Mouse (Mus musculus): ENCODE measurements around the gene Slc35g1. TPM values are rescaled to one million over a fixed set of nuclear protein-coding genes. Genes with fewer than 3 reads are reported as not detected.

Gene Slc35g1
- total RNA-seq, 1 experiment: 36.3 TPM

- no peak for TF ChIP-seq CHD2 (IDR thresholded peaks at IDR 0.05; ENCODE audit: low read depth, low read length)
- TF ChIP-seq ZC3H11A (IDR thresholded peaks at IDR 0.05; ENCODE audit: borderline replicate concordance, low read depth, low read length): no peak
- TF ChIP-seq MAFK (IDR thresholded peaks at IDR 0.05; ENCODE audit: insufficient read depth, low read depth, low read length): no peak
- no peak for TF ChIP-seq ZNF384 (IDR thresholded peaks at IDR 0.05; ENCODE audit: low read depth, low read length)
- no peak for TF ChIP-seq HCFC1 (IDR thresholded peaks at IDR 0.05; ENCODE audit: borderline replicate concordance, insufficient read depth, low read length)
- Histone ChIP-seq H3K4me3 (ENCODE audit: insufficient read depth in 1 of 2, low read depth in 1 of 2, low read length in 2 of 2, poor library complexity in 1 of 2, severe bottlenecking in 1 of 2) (no peak overlapping the region), H3K9me3 (ENCODE audit: control insufficient read depth, insufficient read depth, low read depth, low read length) (no peaks in the 10 kb centered on the region), H3K36me3 (ENCODE audit: control insufficient read depth, insufficient read depth, low read length, poor library complexity, severe bottlenecking) (no peaks in the 10 kb centered on the region), H3K27ac (ENCODE audit: insufficient read depth, low read depth, low read length, poor library complexity, severe bottlenecking) (no peak overlapping the region), H3K9ac (ENCODE audit: insufficient read depth, low read depth, low read length, poor library complexity, severe bottlenecking) (no peak overlapping the region), H3K4me1 (ENCODE audit: control insufficient read depth in 2 of 2, insufficient read depth in 2 of 2, low read length in 2 of 2, poor library complexity in 1 of 2) (peaks cover 0 to 1% of the 10 kb centered on the region in 2 experiments; a peak in 1 of 4 replicates)
- in situ Hi-C loops (cut with MboI; ENCODE audit: low sequenced_read_pairs in 2 of 2, unreplicated experiment in 2 of 2): no loop called here
- DNase-seq (ENCODE audit: low read depth, low spot score): no peak
Observed at GRCm38 (mm10) chr19:38363358-38363757, 32.4 kb upstream of the Slc35g1 start.

GRCm38 (mm10) chr19:38363879-38364659 is 31.7 kb upstream of the Slc35g1 start:
- H3K27ac ChIP-seq (ENCODE audit: insufficient read depth, low read depth, low read length, poor library complexity, severe bottlenecking): no peak overlapping the region
- H3K9me3 ChIP-seq (ENCODE audit: control insufficient read depth, insufficient read depth, low read depth, low read length): no peaks in the 10 kb centered on the region
- peaks cover 0 to 1% of the 10 kb centered on the region in 2 experiments; a peak in 1 of 4 replicates for H3K4me1 ChIP-seq (ENCODE audit: control insufficient read depth in 2 of 2, insufficient read depth in 2 of 2, low read length in 2 of 2, poor library complexity in 1 of 2)
- DNase-seq (ENCODE audit: low read depth, low spot score): no peak
- no peaks in the 10 kb centered on the region for H3K36me3 ChIP-seq (ENCODE audit: control insufficient read depth, insufficient read depth, low read length, poor library complexity, severe bottlenecking)
- TF ChIP-seq CHD2 (IDR thresholded peaks at IDR 0.05; ENCODE audit: low read depth, low read length) (no peak), HCFC1 (IDR thresholded peaks at IDR 0.05; ENCODE audit: borderline replicate concordance, insufficient read depth, low read length) (no peak), ZC3H11A (IDR thresholded peaks at IDR 0.05; ENCODE audit: borderline replicate concordance, low read depth, low read length) (no peak), MAFK (IDR thresholded peaks at IDR 0.05; ENCODE audit: insufficient read depth, low read depth, low read length) (no peak)
- no peak overlapping the region for H3K4me3 ChIP-seq (ENCODE audit: insufficient read depth in 1 of 2, low read depth in 1 of 2, low read length in 2 of 2, poor library complexity in 1 of 2, severe bottlenecking in 1 of 2)
- no peak overlapping the region for H3K9ac ChIP-seq (ENCODE audit: insufficient read depth, low read depth, low read length, poor library complexity, severe bottlenecking)
- in situ Hi-C loops (cut with MboI; ENCODE audit: low sequenced_read_pairs in 2 of 2, unreplicated experiment in 2 of 2): no loop called here

- Histone ChIP-seq H3K9ac (ENCODE audit: insufficient read depth, low read depth, low read length, poor library complexity, severe bottlenecking) (no peak overlapping the region), H3K9me3 (ENCODE audit: control insufficient read depth, insufficient read depth, low read depth, low read length) (no peaks in the 10 kb centered on the region), H3K4me1 (ENCODE audit: control insufficient read depth in 2 of 2, insufficient read depth in 2 of 2, low read length in 2 of 2, poor library complexity in 1 of 2) (peaks cover 0 to 1% of the 10 kb centered on the region in 2 experiments; a peak in 1 of 4 replicates), H3K4me3 (ENCODE audit: insufficient read depth in 1 of 2, low read depth in 1 of 2, low read length in 2 of 2, poor library complexity in 1 of 2, severe bottlenecking in 1 of 2) (no peak overlapping the region), H3K27ac (ENCODE audit: insufficient read depth, low read depth, low read length, poor library complexity, severe bottlenecking) (no peak overlapping the region), H3K36me3 (ENCODE audit: control insufficient read depth, insufficient read depth, low read length, poor library complexity, severe bottlenecking) (no peaks in the 10 kb centered on the region)
- no peak for DNase-seq (ENCODE audit: low read depth, low spot score)
- in situ Hi-C loops (cut with MboI; ENCODE audit: low sequenced_read_pairs in 2 of 2, unreplicated experiment in 2 of 2): no loop called here
- no peak for TF ChIP-seq HCFC1 (IDR thresholded peaks at IDR 0.05; ENCODE audit: borderline replicate concordance, insufficient read depth, low read length)
- TF ChIP-seq ZC3H11A (IDR thresholded peaks at IDR 0.05; ENCODE audit: borderline replicate concordance, low read depth, low read length): no peak
- no peak for TF ChIP-seq ZNF384 (IDR thresholded peaks at IDR 0.05; ENCODE audit: low read depth, low read length)
- TF ChIP-seq CHD2 (IDR thresholded peaks at IDR 0.05; ENCODE audit: low read depth, low read length): no peak
- no peak for TF ChIP-seq MAFK (IDR thresholded peaks at IDR 0.05; ENCODE audit: insufficient read depth, low read depth, low read length)
Observed at GRCm38 (mm10) chr19:38364939-38365614, 30.7 kb upstream of the Slc35g1 start.

GRCm38 (mm10) chr19:38372460-38373102 is 23.2 kb upstream of the Slc35g1 start:
- in situ Hi-C loops (cut with MboI; ENCODE audit: low sequenced_read_pairs in 2 of 2, unreplicated experiment in 2 of 2): no loop called here
- no peak for TF ChIP-seq HCFC1 (IDR thresholded peaks at IDR 0.05; ENCODE audit: borderline replicate concordance, insufficient read depth, low read length)
- TF ChIP-seq CHD2 (IDR thresholded peaks at IDR 0.05; ENCODE audit: low read depth, low read length): no peak
- no peak for TF ChIP-seq ZC3H11A (IDR thresholded peaks at IDR 0.05; ENCODE audit: borderline replicate concordance, low read depth, low read length)
- TF ChIP-seq MAFK (IDR thresholded peaks at IDR 0.05; ENCODE audit: insufficient read depth, low read depth, low read length): no peak
- TF ChIP-seq ZNF384 (IDR thresholded peaks at IDR 0.05; ENCODE audit: low read depth, low read length): no peak

More at GRCm38 (mm10) chr19:38372460-38373102, 23.2 kb upstream of the Slc35g1 start:
- Histone ChIP-seq H3K27ac (ENCODE audit: insufficient read depth, low read depth, low read length, poor library complexity, severe bottlenecking) (no peak overlapping the region), H3K36me3 (ENCODE audit: control insufficient read depth, insufficient read depth, low read length, poor library complexity, severe bottlenecking) (no peaks in the 10 kb centered on the region), H3K4me3 (ENCODE audit: insufficient read depth in 1 of 2, low read depth in 1 of 2, low read length in 2 of 2, poor library complexity in 1 of 2, severe bottlenecking in 1 of 2) (no peak overlapping the region), H3K4me1 (ENCODE audit: control insufficient read depth in 2 of 2, insufficient read depth in 2 of 2, low read length in 2 of 2, poor library complexity in 1 of 2) (peaks cover 0 to 3% of the 10 kb centered on the region in 2 experiments; a peak in 1 of 4 replicates), H3K9ac (ENCODE audit: insufficient read depth, low read depth, low read length, poor library complexity, severe bottlenecking) (0 out of 2 replicates have a peak overlapping the region, but pooled peaks have one; percentile 38), H3K9me3 (ENCODE audit: control insufficient read depth, insufficient read depth, low read depth, low read length) (no peaks in the 10 kb centered on the region)
- no peak for DNase-seq (ENCODE audit: low read depth, low spot score)

All from ES-E14 (cell line).